Mouse (Mus musculus): ENCODE data around the gene Ostn. TPM values are rescaled to one million over a fixed set of nuclear protein-coding genes. Genes with fewer than 3 reads are reported as not detected.

The Ostn gene
- total and polyA plus RNA-seq, 3 experiments = not detected

GRCm38 (mm10) chr16:27390306-27390705 lies 83.0 kb downstream of the Ostn start (continued):
- no peak for TF ChIP-seq CHD1 (IDR thresholded peaks at IDR 0.05; ENCODE audit: low read depth, low read length)
- TF ChIP-seq TAL1 (IDR thresholded peaks at IDR 0.05; ENCODE audit: low read length) = no peak
- no peak for TF ChIP-seq ETS1 (IDR thresholded peaks at IDR 0.05; ENCODE audit: low read depth, low read length)
- TF ChIP-seq SMC3 (IDR thresholded peaks at IDR 0.05; ENCODE audit: low read depth, low read length) = no peak

GRCm38 (mm10) chr16:27391845-27392244 lies 84.6 kb downstream of the Ostn start:
- H3K27me3 ChIP-seq (ENCODE audit: control insufficient read depth in 1 of 2, insufficient read depth in 2 of 2, low read length in 2 of 2) = no peaks in the 10 kb centered on the region
- peaks cover 30% of the 10 kb centered on the region for H3K79me2 ChIP-seq (ENCODE audit: control insufficient read depth, insufficient read depth, low read length, poor library complexity)
- no peak overlapping the region for H3K4me3 ChIP-seq (ENCODE audit: control insufficient read depth in 1 of 2, insufficient read depth in 1 of 2, low read depth in 2 of 2, low read length in 2 of 2)
- H3K9ac ChIP-seq (ENCODE audit: control insufficient read depth, low read depth, low read length, poor library complexity, severe bottlenecking) = no peak overlapping the region
- peaks cover 10 to 18% of the 10 kb centered on the region in 2 experiments; a peak in 3 of 4 replicates for H3K4me1 ChIP-seq (ENCODE audit: control insufficient read depth in 1 of 2, insufficient read depth in 2 of 2, low read length in 2 of 2)
- H3K36me3 ChIP-seq (ENCODE audit: control insufficient read depth in 1 of 2, insufficient read depth in 2 of 2, low read length in 2 of 2) = peaks cover 0 to 30% of the 10 kb centered on the region in 2 experiments; a peak in 3 of 4 replicates
- H3K27ac ChIP-seq (ENCODE audit: control insufficient read depth, low read depth, low read length) = no peak overlapping the region
- no peaks in the 10 kb centered on the region for H3K9me3 ChIP-seq (replicated peaks; ENCODE audit: insufficient read depth, low read length)
- TF ChIP-seq MEF2A (IDR thresholded peaks at IDR 0.05; ENCODE audit: extremely low read depth, insufficient replicate concordance, low read depth, low read length, poor library complexity, severe bottlenecking) (no peak), CHD1 (IDR thresholded peaks at IDR 0.05; ENCODE audit: low read depth, low read length) (no peak), GATA1 (IDR thresholded peaks at IDR 0.05; ENCODE audit: low read depth, low read length) (no peak)
- no peak for DNase-seq (ENCODE audit: low read depth, low spot score)

DNA sequence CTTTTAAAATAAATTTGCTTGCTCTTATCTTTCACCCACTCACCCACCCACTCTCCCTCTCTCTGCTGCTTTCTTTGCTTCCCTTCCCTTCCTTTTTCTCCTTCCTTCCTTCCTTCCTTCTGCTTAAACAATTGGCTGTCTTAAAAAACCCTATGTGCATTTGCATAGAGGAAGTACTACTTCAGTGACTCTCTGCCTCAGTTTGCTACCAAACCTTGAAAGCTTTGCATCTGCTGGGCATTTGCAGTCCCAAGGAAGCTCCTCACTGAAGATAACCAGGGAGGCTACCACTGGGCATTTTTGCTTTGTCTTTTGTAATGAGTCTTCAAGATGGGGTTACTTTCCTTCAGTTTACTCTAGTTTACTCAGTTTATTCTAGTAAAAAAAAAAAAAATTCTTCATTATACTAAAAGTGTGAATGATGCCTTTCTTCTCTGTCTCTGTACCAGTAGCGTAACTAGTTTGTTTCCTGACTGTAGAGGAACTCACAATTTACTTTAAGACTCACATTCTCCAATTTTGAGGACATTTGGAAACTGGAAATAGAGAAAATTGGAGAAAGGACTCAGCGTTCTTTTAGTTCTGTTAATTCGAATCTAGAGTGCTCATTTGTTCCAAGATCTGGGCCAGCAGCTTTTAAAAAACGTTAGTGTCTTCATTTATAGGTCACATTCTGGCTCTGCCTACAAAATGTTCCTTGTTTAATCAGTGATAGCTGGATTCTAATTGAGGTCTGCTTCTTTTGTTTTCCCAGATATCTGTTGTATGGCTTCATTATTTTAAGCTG lies 88.2 kb downstream of the Ostn start:
- TF ChIP-seq MYB (IDR thresholded peaks at IDR 0.05; ENCODE audit: low read depth, low read length) (no peak), GATA1 (IDR thresholded peaks at IDR 0.05; ENCODE audit: low read depth, low read length) (0 out of 2 replicates have a peak, but pooled peaks have one; percentile 33), ELF1 (IDR thresholded peaks at IDR 0.05; ENCODE audit: low read depth, low read length) (no peak), TBP (IDR thresholded peaks at IDR 0.05; ENCODE audit: low read depth, low read length) (0 out of 2 replicates have a peak, but pooled peaks have one; percentile 11), MAZ (IDR thresholded peaks at IDR 0.05; ENCODE audit: low read depth, low read length) (no peak), ZC3H11A (IDR thresholded peaks at IDR 0.05; ENCODE audit: low read depth, low read length) (no peak), JUND (IDR thresholded peaks at IDR 0.05; ENCODE audit: low read depth, low read length) (no peak), EP300 (IDR thresholded peaks at IDR 0.05; ENCODE audit: low read depth in 1 of 2, low read length in 2 of 2) (0 out of 4 replicates have a peak, but pooled peaks of 1 of the 2 experiments have one; percentile 26), POLR2A (IDR thresholded peaks at IDR 0.05; ENCODE audit: control insufficient read depth in 1 of 2, insufficient read depth in 1 of 2, low read depth in 1 of 2, low read length in 2 of 2, poor library complexity in 1 of 2) (no peak), POLR2AphosphoS2 (IDR thresholded peaks at IDR 0.05; ENCODE audit: low read length) (no peak)
- peak; percentile 63 for DNase-seq (ENCODE audit: low read depth, low spot score)
- no peaks in the 10 kb centered on the region for H3K27me3 ChIP-seq (ENCODE audit: control insufficient read depth in 1 of 2, insufficient read depth in 2 of 2, low read length in 2 of 2)
- H3K9ac ChIP-seq (ENCODE audit: control insufficient read depth, low read depth, low read length, poor library complexity, severe bottlenecking) = no peak overlapping the region
- peaks cover 0 to 28% of the 10 kb centered on the region in 2 experiments; a peak in 3 of 4 replicates for H3K36me3 ChIP-seq (ENCODE audit: control insufficient read depth in 1 of 2, insufficient read depth in 2 of 2, low read length in 2 of 2)
- peaks cover 22% of the 10 kb centered on the region for H3K79me2 ChIP-seq (ENCODE audit: control insufficient read depth, insufficient read depth, low read length, poor library complexity)
- peaks cover 10 to 12% of the 10 kb centered on the region in 2 experiments; a peak in 3 of 4 replicates for H3K4me1 ChIP-seq (ENCODE audit: control insufficient read depth in 1 of 2, insufficient read depth in 2 of 2, low read length in 2 of 2)
- H3K4me3 ChIP-seq (ENCODE audit: control insufficient read depth in 1 of 2, insufficient read depth in 1 of 2, low read depth in 2 of 2, low read length in 2 of 2) = no peak overlapping the region; a peak in 1 of 4 replicates
- H3K9me3 ChIP-seq (replicated peaks; ENCODE audit: insufficient read depth, low read length) = no peaks in the 10 kb centered on the region
- H3K27ac ChIP-seq (ENCODE audit: control insufficient read depth, low read depth, low read length) = peak overlapping the region; percentile 10

Data from MEL (cell line).